Mouse (Mus musculus) stomach, embryonic 16.5 days (tissue): ENCODE measurements around the gene Myl6. TPM values are rescaled to one million over a fixed set of nuclear protein-coding genes. Genes with fewer than 3 reads are reported as not detected.

Source experiments
- ATAC-seq: fragments of 200-750 bp; cut with Nextera tagmentation; 2 replicates; pipeline ENCODE4 v1.8.0; 2017; ENCODE audit warnings: moderate number of reproducible peaks, moderate TSS enrichment; ENCODE audit not compliant: insufficient read depth, low FRiP score
- H3K27ac ChIP-seq: fragments of 300-500 bp; sonication (generic); 2 replicates; pipeline ENCODE4 v1.5.1; 2014; ENCODE audit warnings: low read length
- H3K27me3 ChIP-seq: fragments of 300-500 bp; sonication (generic); 2 replicates; pipeline ENCODE4 v1.6.1; 2014; ENCODE audit warnings: low read length, control low read depth, mixed read lengths; ENCODE audit not compliant: control insufficient read depth, insufficient read depth
- H3K36me3 ChIP-seq: fragments of 300-500 bp; sonication (generic); 2 replicates; pipeline ENCODE4 v1.6.1; 2014; ENCODE audit warnings: low read length; ENCODE audit not compliant: control insufficient read depth, insufficient read depth
- H3K4me1 ChIP-seq: fragments of 300-500 bp; sonication (generic); 2 replicates; pipeline ENCODE4 v1.6.1; 2014; ENCODE audit warnings: low read length, control low read depth, mixed read lengths; ENCODE audit not compliant: control insufficient read depth, insufficient read depth
- H3K4me2 ChIP-seq: fragments of 300-500 bp; sonication (generic); 2 replicates; pipeline ENCODE4 v1.6.1; 2014; ENCODE audit warnings: low read depth, low read length, mixed read lengths
- H3K4me3 ChIP-seq: fragments of 300-500 bp; sonication (generic); replicated peaks from 2 replicates; pipeline ENCODE4 v1.5.1; 2014; ENCODE audit warnings: mild to moderate bottlenecking, low read length
- H3K9ac ChIP-seq: fragments of 300-500 bp; sonication (generic); 2 replicates; pipeline ENCODE4 v1.6.1; 2014; ENCODE audit warnings: low read length
- H3K9me3 ChIP-seq: fragments of 300-500 bp; sonication (generic); replicated peaks from 2 replicates; pipeline ENCODE4 v1.6.1; 2016; ENCODE audit warnings: low read length, control low read depth; ENCODE audit not compliant: control insufficient read depth
- WGBS: fragments of 180-500 bp; shearing (Covaris S2); extraction: QIAGEN DNeasy Blood & Tissue Kit; methylation state at CpG from one replicate; pipeline ENCODE4 v1.1.7; 2014; 5-methylcytosine and 5-hydroxymethylcytosine counted together
- polyA plus RNA-seq: library from polyadenylated mRNA; unstranded; fragments of >200 nt; fragmentation: Nextera tagmentation; extraction: Ambion mirVana; gene quantifications from 2 replicates; pipeline ENCODE4 v1.2.1, GENCODE M21; 2015

Myl6 gene
- polyA plus RNA-seq, 1 experiment from 2014 or later: 2,126 TPM

DNA sequence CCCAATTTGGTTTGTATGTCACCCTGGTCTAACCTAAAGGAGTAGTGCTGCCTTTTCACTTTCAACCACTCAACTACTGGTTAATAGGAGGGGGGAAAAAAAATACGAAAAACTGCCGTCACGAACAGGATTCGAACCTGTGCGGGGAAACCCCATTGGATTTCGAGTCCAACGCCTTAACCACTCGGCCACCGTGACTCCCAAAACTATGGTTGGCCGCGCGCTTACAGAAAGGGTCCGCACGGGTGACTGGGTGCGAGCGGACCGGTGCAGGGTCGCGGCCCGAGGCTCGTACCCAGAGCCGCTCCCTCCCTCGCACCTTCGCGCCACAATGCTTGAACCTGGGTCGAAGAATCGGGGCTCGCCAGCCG lies 35.6 kb downstream of the Myl6 start:
- WGBS: under 1% methylated on average over 29 of the region's 29 CpGs
- Histone ChIP-seq H3K4me3 (peak overlapping the region; percentile 91), H3K4me1 (peaks cover 12% of the 10 kb centered on the region), H3K36me3 (no peaks in the 10 kb centered on the region), H3K9ac (peak overlapping the region; percentile 99), H3K27ac (peak overlapping the region; percentile 96), H3K9me3 (no peaks in the 10 kb centered on the region), H3K4me2 (peak overlapping the region; percentile 71), H3K27me3 (no peaks in the 10 kb centered on the region)
- peak; percentile 51 for ATAC-seq

DNA sequence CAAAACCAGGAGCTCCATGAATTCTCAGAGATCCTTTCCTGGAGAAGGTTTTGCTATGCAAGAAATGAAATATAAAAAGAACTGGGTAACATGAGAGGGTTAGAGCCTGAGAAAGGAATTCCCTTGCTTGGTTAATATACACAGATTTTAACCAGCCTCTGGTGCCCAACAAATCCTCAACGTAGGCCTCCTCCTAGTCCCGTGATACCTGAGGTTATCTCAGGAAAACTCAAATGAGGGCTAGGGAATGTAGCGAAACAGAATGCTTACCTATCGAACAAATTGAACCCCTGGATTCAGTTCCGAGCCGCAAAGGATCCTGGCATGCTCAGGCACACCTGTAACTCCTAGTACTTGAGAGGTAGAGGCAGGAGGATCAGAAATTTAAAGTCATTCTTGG lies 36.3 kb downstream of the Myl6 start:
- H3K4me1 ChIP-seq: peaks cover 12% of the 10 kb centered on the region
- no peak for ATAC-seq
- no peak overlapping the region for H3K27ac ChIP-seq
- H3K9me3 ChIP-seq: no peaks in the 10 kb centered on the region
- no peak overlapping the region for H3K4me3 ChIP-seq
- H3K27me3 ChIP-seq: no peaks in the 10 kb centered on the region
- H3K9ac ChIP-seq: no peak overlapping the region
- no peaks in the 10 kb centered on the region for H3K36me3 ChIP-seq
- H3K4me2 ChIP-seq: no peak overlapping the region
- 84% methylated on average over 6 of the region's 6 CpGs for WGBS

DNA sequence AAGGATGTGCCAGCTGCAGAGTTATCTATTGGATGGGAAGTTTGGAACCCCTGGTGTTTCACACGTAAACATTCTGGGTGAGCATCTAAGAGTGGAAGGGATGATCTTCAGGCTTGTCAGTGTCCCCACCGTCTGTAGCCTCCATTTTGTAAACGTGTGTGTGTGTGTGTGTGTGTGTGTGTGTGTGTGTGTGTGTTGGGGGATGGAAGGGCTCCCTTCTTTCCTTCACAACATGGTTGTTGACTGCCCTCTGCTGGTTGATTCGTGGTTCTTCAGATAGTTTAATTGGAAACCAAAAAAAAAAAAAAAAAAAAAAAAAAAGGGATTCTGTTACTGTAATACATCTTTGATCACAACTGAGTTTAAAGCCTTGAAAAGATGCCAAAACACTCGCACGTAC lies 38.7 kb downstream of the Myl6 start:
- Histone ChIP-seq H3K9me3 (no peaks in the 10 kb centered on the region), H3K27ac (no peak overlapping the region), H3K4me3 (no peak overlapping the region; the same call in 1 of the 2 replicates), H3K4me1 (peaks cover 2% of the 10 kb centered on the region), H3K36me3 (no peaks in the 10 kb centered on the region), H3K27me3 (no peaks in the 10 kb centered on the region), H3K9ac (no peak overlapping the region), H3K4me2 (peak overlapping the region; percentile 28; the same call in 1 of the 2 replicates)
- WGBS: 2% methylated on average over 6 of the region's 6 CpGs
- no peak for ATAC-seq

DNA sequence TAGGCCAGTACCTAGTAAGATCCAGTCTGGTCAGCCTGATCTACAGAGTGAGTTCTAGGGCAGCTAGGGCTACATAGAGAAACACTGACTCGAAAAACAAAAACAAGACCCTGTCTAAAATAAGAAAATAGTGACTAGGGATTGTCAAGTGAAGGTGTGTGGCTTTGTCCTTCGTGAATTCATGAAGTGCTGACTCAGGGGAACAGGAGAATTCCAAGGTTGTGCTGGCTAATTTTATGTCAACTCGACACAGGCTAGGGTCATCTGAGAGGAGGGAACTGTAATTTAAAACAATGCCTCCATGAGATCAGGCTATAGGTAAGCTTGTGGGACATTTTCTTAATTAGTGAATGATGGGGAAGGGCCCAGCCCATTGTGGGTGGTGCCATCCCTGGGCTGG lies 39.5 kb downstream of the Myl6 start:
- ATAC-seq: no peak
- 75% methylated on average over 3 of the region's 3 CpGs for WGBS

DNA sequence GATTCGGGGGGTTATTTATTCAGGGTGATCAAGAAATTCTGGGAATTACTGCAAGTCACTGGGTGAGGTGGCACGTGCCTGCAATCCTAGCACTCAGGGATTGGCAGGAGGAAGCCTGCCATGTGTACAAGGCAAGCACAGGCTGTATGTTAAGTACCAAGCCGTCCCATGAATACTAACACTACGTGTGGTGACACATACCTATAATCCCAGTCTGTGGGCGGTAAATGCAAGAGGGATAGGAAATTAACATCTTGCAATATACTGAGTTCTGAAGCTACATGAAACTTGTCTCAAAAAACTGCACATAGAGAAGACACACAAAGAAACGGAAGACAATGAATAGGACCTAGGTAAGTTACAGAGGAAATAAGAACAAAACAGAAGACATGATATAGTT lies 42.9 kb downstream of the Myl6 start:
- Histone ChIP-seq H3K27me3 (no peaks in the 10 kb centered on the region), H3K4me1 (no peaks in the 10 kb centered on the region), H3K4me2 (no peak overlapping the region), H3K36me3 (no peaks in the 10 kb centered on the region), H3K9ac (no peak overlapping the region), H3K4me3 (no peak overlapping the region), H3K27ac (no peak overlapping the region), H3K9me3 (no peaks in the 10 kb centered on the region)
- WGBS: 74% methylated on average over 6 of the region's 6 CpGs
- ATAC-seq: no peak

More for the DNA sequence above, 39.5 kb downstream of the Myl6 start:
- H3K4me1 ChIP-seq: no peaks in the 10 kb centered on the region
- H3K27ac ChIP-seq: no peak overlapping the region
- no peak overlapping the region for H3K4me3 ChIP-seq
- H3K9ac ChIP-seq: no peak overlapping the region
- H3K9me3 ChIP-seq: no peaks in the 10 kb centered on the region
- H3K4me2 ChIP-seq: no peak overlapping the region
- H3K27me3 ChIP-seq: no peaks in the 10 kb centered on the region
- no peaks in the 10 kb centered on the region for H3K36me3 ChIP-seq

DNA sequence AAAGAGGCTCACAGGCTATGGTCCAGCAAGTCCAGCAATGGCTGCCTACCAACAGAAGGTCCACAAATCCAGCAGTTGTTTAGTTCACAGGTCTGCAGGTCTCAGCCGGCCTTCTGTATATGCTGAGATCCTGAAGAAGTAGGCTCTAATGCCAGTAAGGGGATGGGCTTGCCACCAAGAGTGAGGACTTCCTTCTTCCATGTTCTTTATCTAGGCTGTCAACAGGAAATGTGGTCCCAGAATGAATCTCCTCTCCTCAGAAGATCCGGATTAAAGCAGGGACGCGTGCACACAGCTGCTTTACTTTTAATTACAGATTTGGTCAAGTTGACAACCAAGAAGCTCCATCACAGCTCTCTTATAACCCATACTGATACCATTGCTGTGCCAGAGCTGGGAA lies 48.5 kb downstream of the Myl6 start:
- 77% methylated on average over 4 of the region's 4 CpGs for WGBS
- Histone ChIP-seq H3K4me3 (no peak overlapping the region), H3K27ac (no peak overlapping the region), H3K9ac (no peak overlapping the region), H3K36me3 (peaks cover 5% of the 10 kb centered on the region; the same call in 1 of the 2 replicates), H3K27me3 (no peaks in the 10 kb centered on the region), H3K4me1 (no peaks in the 10 kb centered on the region), H3K9me3 (no peaks in the 10 kb centered on the region), H3K4me2 (no peak overlapping the region)
- ATAC-seq: no peak

DNA sequence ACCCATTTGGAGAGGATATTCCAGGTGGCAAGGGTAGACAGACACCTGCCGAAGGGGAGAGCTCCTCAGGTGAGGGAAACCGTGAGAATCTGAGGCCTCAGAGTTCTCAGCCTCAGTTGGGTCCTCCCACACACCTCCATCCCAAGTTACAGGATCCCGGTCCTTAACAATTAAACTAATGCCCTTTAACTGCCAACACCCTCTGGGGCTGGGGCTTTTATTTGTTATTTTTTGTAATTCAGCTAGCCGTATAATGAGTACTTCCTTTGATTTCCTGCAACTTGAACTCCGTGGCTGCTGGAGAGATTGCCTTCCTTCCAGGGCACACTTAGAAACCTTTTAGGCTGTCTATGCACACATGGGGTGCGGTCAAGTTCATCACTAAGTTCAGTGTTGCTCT lies 49.6 kb downstream of the Myl6 start:
- Histone ChIP-seq H3K4me3 (no peak overlapping the region), H3K36me3 (peaks cover 6% of the 10 kb centered on the region; the same call in 1 of the 2 replicates), H3K4me1 (no peaks in the 10 kb centered on the region), H3K4me2 (no peak overlapping the region), H3K9me3 (no peaks in the 10 kb centered on the region), H3K27ac (no peak overlapping the region), H3K9ac (no peak overlapping the region), H3K27me3 (no peaks in the 10 kb centered on the region)
- WGBS: 70% methylated on average over 6 of the region's 6 CpGs
- ATAC-seq: no peak

DNA sequence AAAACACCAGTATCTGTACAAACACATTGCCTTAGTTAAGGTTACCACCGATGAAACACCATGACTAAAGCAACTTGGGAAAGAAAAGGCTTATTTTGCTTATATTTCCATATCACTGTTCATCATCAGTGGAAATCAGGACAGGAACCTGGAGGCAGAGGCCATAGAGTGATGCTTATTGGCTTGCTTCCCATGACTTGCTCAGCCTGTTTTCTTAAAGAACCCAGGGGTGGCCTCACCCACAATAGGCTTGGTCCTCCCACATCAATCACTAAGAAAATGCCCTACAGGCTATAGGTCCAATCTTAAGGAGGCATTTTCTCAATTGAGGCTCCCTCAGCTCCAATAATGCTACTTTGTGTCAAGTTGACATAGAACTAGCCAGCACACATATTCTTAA lies 51.2 kb downstream of the Myl6 start:
- Histone ChIP-seq H3K27ac (no peak overlapping the region), H3K27me3 (no peaks in the 10 kb centered on the region), H3K4me3 (no peak overlapping the region), H3K4me2 (no peak overlapping the region), H3K4me1 (no peaks in the 10 kb centered on the region), H3K9ac (no peak overlapping the region), H3K9me3 (no peaks in the 10 kb centered on the region), H3K36me3 (peaks cover 6% of the 10 kb centered on the region; the same call in 1 of the 2 replicates)
- no peak for ATAC-seq
- WGBS: 91% methylated on average over 1 of the region's 1 CpGs

DNA sequence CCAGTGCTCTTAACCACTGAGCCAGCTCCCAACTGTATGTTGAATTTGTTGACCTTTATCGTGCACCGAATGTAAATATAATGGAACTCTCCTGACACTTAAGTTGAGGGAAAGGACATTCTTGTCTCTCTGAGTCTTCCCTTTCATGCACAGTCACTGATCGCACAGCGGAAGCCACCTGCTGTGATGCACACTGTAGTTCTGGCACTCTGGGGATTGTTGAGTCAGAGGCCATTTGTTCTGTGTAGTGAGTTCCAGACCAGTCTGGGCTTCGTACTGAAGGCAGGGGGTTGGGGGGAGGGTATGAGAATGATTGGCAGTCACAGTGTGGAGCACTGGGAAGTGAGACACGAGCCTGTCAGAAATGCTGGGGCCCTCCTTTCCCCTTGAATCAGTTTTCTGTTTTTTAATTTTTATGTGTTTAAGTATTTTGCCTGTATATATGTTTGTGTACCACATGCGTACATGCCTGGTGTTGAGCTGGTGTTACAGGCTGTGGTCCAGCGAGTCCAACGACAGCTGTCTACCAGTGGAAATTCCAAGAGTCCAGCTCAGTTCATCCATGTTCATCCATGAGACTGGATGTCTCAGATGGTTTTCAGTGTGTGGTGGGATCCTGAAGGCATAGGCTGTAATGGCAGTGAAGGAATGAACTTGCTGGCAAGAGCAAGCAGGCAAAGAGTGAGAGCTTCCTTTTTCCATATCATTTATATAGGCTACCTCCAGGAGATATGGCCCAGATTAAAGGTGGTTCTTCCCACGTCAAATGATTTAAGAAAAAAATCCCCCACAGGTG lies 52.4 kb downstream of the Myl6 start:
- no peak overlapping the region for H3K4me3 ChIP-seq
- no peaks in the 10 kb centered on the region for H3K9me3 ChIP-seq
- peaks cover 11% of the 10 kb centered on the region; the same call in 1 of the 2 replicates for H3K36me3 ChIP-seq
- H3K4me2 ChIP-seq: no peak overlapping the region
- no peak overlapping the region for H3K9ac ChIP-seq
- 93% methylated on average over 10 of the region's 10 CpGs for WGBS
- H3K27ac ChIP-seq: no peak overlapping the region
- H3K4me1 ChIP-seq: no peaks in the 10 kb centered on the region
- no peak for ATAC-seq
- H3K27me3 ChIP-seq: no peaks in the 10 kb centered on the region
